In the genomic region with DNA sequence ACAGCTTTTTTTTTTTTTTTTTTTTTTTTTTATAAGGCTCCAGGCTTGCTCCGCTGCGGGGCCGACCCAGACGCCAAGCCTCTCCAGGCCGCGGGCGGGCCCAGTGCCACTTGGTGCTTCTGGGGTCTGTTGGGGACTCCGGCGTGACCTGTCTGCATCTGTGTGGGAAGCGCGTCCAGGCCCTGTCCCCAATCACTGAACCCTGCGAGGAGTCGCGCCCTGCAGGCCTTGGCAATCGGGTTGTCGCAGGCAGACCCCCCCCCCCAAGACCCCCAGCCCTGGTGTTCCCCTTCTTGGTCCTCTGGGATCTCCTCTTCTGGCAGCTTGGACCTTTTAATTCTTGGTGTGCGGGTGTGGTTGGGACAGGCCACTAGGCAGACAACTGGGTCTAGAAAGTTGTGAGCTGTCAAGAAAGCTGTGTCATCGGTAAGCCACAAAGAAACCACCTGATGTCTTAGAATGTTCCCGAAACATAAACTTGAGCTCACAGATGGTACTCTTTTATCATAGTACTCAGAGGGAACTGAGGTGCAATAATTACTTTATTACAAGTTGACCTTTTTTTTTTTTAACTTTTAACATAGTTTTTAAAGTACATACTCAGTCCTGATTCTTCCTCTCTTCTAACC, we compare ENCODE assay signal across 8 mouse cellular contexts. TPM values are rescaled to one million over a fixed set of nuclear protein-coding genes. Genes with fewer than 3 reads are reported as not detected.
A peak's percentile ranks its signal among the peaks of the same experiment; 100 is the strongest.
DNase-seq lines count a peak whose midpoint lies in the region; ATAC-seq and TF ChIP-seq lines count a peak whose summit lies in the region.

No protein-coding gene starts in this region.

- whole genome bisulfite sequencing in hindbrain, embryonic 12.5 days: 3% methylated on average over 19 of the region's 19 CpGs

- H3K36me3 ChIP-seq in erythroblast, embryonic 14.5 days (ENCODE audit: control insufficient read depth): peaks cover 8% of the 10 kb centered on the region
- H3K36me3 ChIP-seq in hindbrain, embryonic 12.5 days: no peaks in the 10 kb centered on the region

- H3K27me3 ChIP-seq in erythroblast, embryonic 14.5 days (ENCODE audit: control insufficient read depth): no peaks in the 10 kb centered on the region
- H3K27me3 ChIP-seq in hindbrain, embryonic 12.5 days: no peaks in the 10 kb centered on the region

- H3K27ac ChIP-seq in left cerebral cortex, adult 2 months: peak overlapping the region; percentile 94
- peak overlapping the region; percentile 91; the same call in 1 of the 2 replicates for H3K27ac ChIP-seq in hindbrain, embryonic 12.5 days

- ATAC-seq in hindbrain, embryonic 12.5 days (ENCODE audit: low FRiP score): peak; percentile 66

- H3K9ac ChIP-seq in hindbrain, embryonic 12.5 days: peak overlapping the region; percentile 83

- intact Hi-C loops in left cerebral cortex, adult 2 months (cut with DNase I): loop anchor here (5.0 kb wide), 1 partner anchor 418 kb away; no protein-coding TSS in a partner anchor
- intact Hi-C loops in left cerebral cortex, postnatal 36 days (cut with DNase I): no loop called here

- H3K4me1 ChIP-seq in erythroblast, embryonic 14.5 days (ENCODE audit: control insufficient read depth): peaks cover 34% of the 10 kb centered on the region
- peaks cover 9% of the 10 kb centered on the region for H3K4me1 ChIP-seq in hindbrain, embryonic 12.5 days

- TF ChIP-seq CTCF in left cerebral cortex, adult 2 months (IDR thresholded peaks at IDR 0.05): no peak

- H3K9me3 ChIP-seq in erythroblast, embryonic 14.5 days (ENCODE audit: control insufficient read depth, low read length): no peaks in the 10 kb centered on the region
- H3K9me3 ChIP-seq in hindbrain, embryonic 12.5 days (replicated peaks): no peaks in the 10 kb centered on the region

- H3K4me2 ChIP-seq in hindbrain, embryonic 12.5 days (replicated peaks): peak overlapping the region; percentile 90

- peak overlapping the region; percentile 98 for H3K4me3 ChIP-seq in left cerebral cortex, adult 2 months
- peak overlapping the region; percentile 93 for H3K4me3 ChIP-seq in erythroblast, embryonic 14.5 days (replicated peaks)
- peak overlapping the region; percentile 78 for H3K4me3 ChIP-seq in hindbrain, embryonic 12.5 days

- peak in 1 of 2 experiments; percentile 27 for DNase-seq in left cerebral cortex, adult 2 months (ENCODE audit: extremely low spot score in 1 of 2, low spot score in 2 of 2)
- DNase-seq in left cerebral cortex, postnatal 36 days (ENCODE audit: low spot score in 2 of 2): no peak
- peak; percentile 51 for DNase-seq in adrenal gland, postnatal 14 days
- peak; percentile 46 for DNase-seq in lung, postnatal 10 days
- DNase-seq in ovary, postnatal 36 days (ENCODE audit: low spot score): peak; percentile 39
- no peak for DNase-seq in layer of hippocampus, adult 18-20 months (ENCODE audit: low spot score in 2 of 2)

RNA-seq across cellular contexts. Expression of a gene that starts 1.1 kb away (rescaled TPM):
- total RNA-seq in left cerebral cortex, adult 2 months (2021): 10 to 100 TPM; 46.2 to 46.5 TPM
- total RNA-seq in left cerebral cortex, postnatal 36 days (2021): 10 to 100 TPM; 43.1 to 48.9 TPM
- total RNA-seq in adrenal gland, postnatal 14 days (2021): 62.2 and 62.9 TPM in 2 replicates
- polyA plus RNA-seq in erythroblast, embryonic 14.5 days (2012): 1.3 and 1.6 TPM in 2 replicates
- 78.3 and 79.5 TPM in 2 replicates for polyA plus RNA-seq in hindbrain, embryonic 12.5 days (2016; fragmentation: Nextera tagmentation; extraction: Ambion mirVana)
- 10 to 100 TPM; 61.2 to 62.2 TPM for total RNA-seq in layer of hippocampus, adult 18-20 months (2021)

Comparison
In these comparisons a context has a peak if more than half of its experiments do, and no peak if none do; other contexts are left out.
1. DNase-seq: peak in adrenal gland, postnatal 14 days (single experiment), lung, postnatal 10 days (single experiment) and ovary, postnatal 36 days (single experiment); none in left cerebral cortex, postnatal 36 days (0 of 2) and layer of hippocampus, adult 18-20 months (0 of 2).
2. Peak in every context shown above with its lines, with median percentiles within 50 percentile points of each other: H3K4me3 ChIP-seq.